Mouse (Mus musculus) stomach, postnatal 0 days (tissue): Measurements from ENCODE around the gene Bicral. TPM values are rescaled to one million over a fixed set of nuclear protein-coding genes. Genes with fewer than 3 reads are reported as not detected.
A peak's percentile ranks its signal among the peaks of the same experiment; 100 is the strongest.

Source experiments
- ATAC-seq: fragments of 200-750 bp; cut with Nextera tagmentation; 2 replicates; pipeline ENCODE4 v1.8.0; 2017; ENCODE audit not compliant: low FRiP score, low TSS enrichment
- DNase-seq: peaks from one replicate; pipeline ENCODE4 v3.0.0-alpha.2; 2016; ENCODE audit warnings: low spot score
- H3K27ac ChIP-seq: fragments of 300-500 bp; sonication (generic); replicated peaks from 2 replicates; pipeline ENCODE4 v1.5.1; 2014; ENCODE audit warnings: mild to moderate bottlenecking, control low read depth
- H3K27me3 ChIP-seq: fragments of 300-500 bp; sonication (generic); 2 replicates; pipeline ENCODE4 v1.6.1; 2014; ENCODE audit warnings: low read length; ENCODE audit not compliant: control insufficient read depth, insufficient read depth
- H3K36me3 ChIP-seq: fragments of 300-500 bp; sonication (generic); 2 replicates; pipeline ENCODE4 v1.6.1; 2014; ENCODE audit warnings: low read length, mixed read lengths; ENCODE audit not compliant: control insufficient read depth, insufficient read depth
- H3K4me1 ChIP-seq: fragments of 300-500 bp; sonication (generic); replicated peaks from 2 replicates; pipeline ENCODE4 v1.6.1; 2014; ENCODE audit warnings: antibody characterized with exemption; ENCODE audit not compliant: control insufficient read depth, insufficient read depth
- H3K4me2 ChIP-seq: fragments of 300-500 bp; sonication (generic); replicated peaks from 2 replicates; pipeline ENCODE4 v1.6.1; 2014; ENCODE audit warnings: low read depth, mild to moderate bottlenecking, control low read depth, moderate library complexity
- H3K4me3 ChIP-seq: fragments of 300-500 bp; sonication (generic); 2 replicates; pipeline ENCODE4 v1.5.1; 2014; ENCODE audit warnings: low read depth, low read length, control low read depth
- H3K9ac ChIP-seq: fragments of 300-500 bp; sonication (generic); 2 replicates; pipeline ENCODE4 v1.6.1; 2014; ENCODE audit warnings: mild to moderate bottlenecking, low read length, control low read depth, mixed read lengths
- H3K9me3 ChIP-seq: fragments of 300-500 bp; sonication (generic); 2 replicates; pipeline ENCODE4 v1.6.1; 2016; ENCODE audit warnings: low read length; ENCODE audit not compliant: control insufficient read depth
- CTCF ChIP-seq: IDR thresholded peaks from 2 replicates; pipeline ENCODE4 v1.5.1; 2016; ENCODE audit warnings: antibody characterized with exemption, low read depth, mild to moderate bottlenecking, moderate library complexity
- EP300 ChIP-seq: optimal IDR thresholded peaks from 2 replicates; pipeline ENCODE3; 2016; ENCODE audit warnings: antibody characterized with exemption
- WGBS: fragments of 180-500 bp; shearing (Covaris S2); extraction: QIAGEN DNeasy Blood & Tissue Kit; methylation state at CpG from one replicate; pipeline ENCODE4 v1.1.7; 2014; 5-methylcytosine and 5-hydroxymethylcytosine counted together
- polyA plus RNA-seq: library from polyadenylated mRNA; unstranded; fragments of >200 nt; fragmentation: Nextera tagmentation; extraction: Ambion mirVana; gene quantifications from 2 replicates; pipeline ENCODE4 v1.2.1, GENCODE M21; 2015

Gene Bicral
- 2.3 and 2.8 TPM in 2 replicates for polyA plus RNA-seq

DNA sequence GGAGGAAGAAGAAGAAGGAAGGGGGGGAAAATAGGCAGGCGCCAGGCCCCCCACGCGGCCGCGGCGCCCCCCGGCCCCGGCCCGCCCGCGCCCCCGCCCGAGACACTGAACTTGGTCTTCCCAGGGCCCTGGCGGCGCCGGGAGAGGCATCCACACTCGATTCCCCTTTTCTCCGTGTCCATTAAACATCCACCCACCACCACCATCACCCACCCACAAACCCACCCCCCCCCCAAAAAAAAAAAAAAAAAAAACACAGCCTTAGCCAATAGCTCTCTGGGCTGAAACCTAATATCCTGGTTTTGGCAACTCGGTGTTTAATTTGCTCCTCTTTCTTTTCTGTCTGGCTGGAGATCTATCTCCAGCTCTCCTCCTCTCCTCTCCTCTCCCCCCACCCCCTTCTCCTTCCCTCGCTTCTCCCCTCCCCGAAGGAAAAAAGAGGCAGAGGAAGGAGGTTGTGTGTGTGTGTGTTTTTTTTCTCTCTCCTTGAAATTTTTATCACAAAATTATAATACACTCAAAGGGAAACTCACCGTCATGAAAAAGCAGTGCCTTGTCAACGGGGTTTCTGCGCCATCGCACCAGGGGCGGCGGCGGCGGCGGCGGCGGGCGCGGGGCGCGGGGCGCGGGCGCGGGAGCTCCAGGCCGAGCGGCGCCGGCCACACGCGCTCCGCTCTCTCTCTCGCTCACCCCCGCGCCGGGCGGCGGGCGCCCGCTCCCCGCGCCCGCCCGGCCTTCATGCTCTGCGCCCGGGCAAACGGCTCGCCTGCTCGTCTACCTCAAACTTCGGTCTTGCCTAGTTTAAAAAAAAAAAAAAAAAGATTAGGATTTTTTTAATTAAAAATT lies at the start of gene Bicral:
TSS of gene Bicral (minus strand) at position 580 of the 846 bp plus-strand sequence.
- H3K4me1 ChIP-seq = no peaks in the 10 kb centered on the region; the same call in none of the 2 replicates
- peak within 1 kb of the TSS; percentile 99 for H3K4me3 ChIP-seq
- DNase-seq = peak; percentile 83
- H3K27ac ChIP-seq = peak within 1 kb of the TSS; percentile 100
- WGBS = under 1% methylated on average over 38 of the region's 65 CpGs
- no peaks in the 10 kb centered on the region for H3K9me3 ChIP-seq
- peak within 1 kb of the TSS; percentile 62 for H3K4me2 ChIP-seq
- no peaks in the 10 kb centered on the region for H3K27me3 ChIP-seq
- peak; percentile 38 for ATAC-seq
- no peak for TF ChIP-seq EP300
- H3K36me3 ChIP-seq = no peaks in the 10 kb centered on the region
- peak within 1 kb of the TSS; percentile 100 for H3K9ac ChIP-seq

GRCm38 (mm10) chr17:46903876-46904490 lies 45.7 kb upstream of the Bicral start:
- H3K27ac ChIP-seq = no peak overlapping the region
- no peak overlapping the region for H3K4me2 ChIP-seq
- no peak overlapping the region for H3K4me3 ChIP-seq
- ATAC-seq = peak; percentile 88
- no peak overlapping the region for H3K9ac ChIP-seq
- peak; percentile 85 for DNase-seq
- H3K9me3 ChIP-seq = no peaks in the 10 kb centered on the region
- H3K4me1 ChIP-seq = no peaks in the 10 kb centered on the region
- 22% methylated on average over 19 of the region's 19 CpGs for WGBS
- no peaks in the 10 kb centered on the region for H3K27me3 ChIP-seq
- H3K36me3 ChIP-seq = no peaks in the 10 kb centered on the region
- no peak for TF ChIP-seq EP300
- peak; percentile 96 for TF ChIP-seq CTCF

GRCm38 (mm10) chr17:46900941-46901340 lies 42.7 kb upstream of the Bicral start:
- H3K27me3 ChIP-seq = no peaks in the 10 kb centered on the region
- no peak overlapping the region for H3K9ac ChIP-seq
- ATAC-seq = no peak
- no peak for TF ChIP-seq EP300
- no peak for TF ChIP-seq CTCF
- no peaks in the 10 kb centered on the region for H3K36me3 ChIP-seq
- no peak overlapping the region for H3K27ac ChIP-seq
- no peak overlapping the region for H3K4me3 ChIP-seq
- DNase-seq = no peak
- 72% methylated on average over 2 of the region's 2 CpGs for WGBS
- no peaks in the 10 kb centered on the region for H3K9me3 ChIP-seq
- H3K4me2 ChIP-seq = no peak overlapping the region
- 0 out of 2 replicates have a peak, but pooled peaks cover 2% of the 10 kb centered on the region for H3K4me1 ChIP-seq

GRCm38 (mm10) chr17:46897221-46897950 lies 39.1 kb upstream of the Bicral start:
- H3K4me3 ChIP-seq = no peak overlapping the region
- no peaks in the 10 kb centered on the region for H3K27me3 ChIP-seq
- TF ChIP-seq EP300 (no peak), CTCF (no peak)
- H3K36me3 ChIP-seq = no peaks in the 10 kb centered on the region
- H3K4me1 ChIP-seq = peaks cover 5% of the 10 kb centered on the region; the same call in 1 of the 2 replicates
- WGBS = 28% methylated on average over 13 of the region's 13 CpGs
- ATAC-seq (peak; percentile 65; the same call in 1 of the 2 replicates), DNase-seq (no peak)
- H3K9ac ChIP-seq = no peak overlapping the region
- 0 out of 2 replicates have a peak overlapping the region, but pooled peaks have one; percentile 53 for H3K27ac ChIP-seq
- no peak overlapping the region for H3K4me2 ChIP-seq
- H3K9me3 ChIP-seq = no peaks in the 10 kb centered on the region

DNA sequence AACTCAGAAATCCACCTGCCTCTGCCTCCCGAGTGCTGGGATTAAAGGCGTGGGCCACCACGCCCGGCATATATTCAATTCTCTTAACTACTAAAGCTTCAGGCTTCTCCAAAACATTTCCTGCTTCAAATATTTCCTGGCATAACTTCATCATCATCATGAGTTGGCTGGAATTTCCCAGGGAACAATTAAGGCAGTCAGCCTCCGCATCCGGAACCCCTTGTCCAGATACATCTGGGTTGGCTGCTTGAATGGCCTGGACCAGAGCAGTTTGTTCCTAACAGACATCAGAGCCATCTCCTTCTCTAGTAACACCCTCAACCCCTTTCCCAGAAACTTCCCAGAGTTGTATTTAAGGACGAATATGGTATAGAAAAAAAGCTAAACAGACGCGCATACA lies 37.1 kb upstream of the Bicral start:
- no peaks in the 10 kb centered on the region for H3K36me3 ChIP-seq
- TF ChIP-seq CTCF = no peak
- TF ChIP-seq EP300 = no peak
- no peak overlapping the region for H3K4me3 ChIP-seq
- no peaks in the 10 kb centered on the region for H3K9me3 ChIP-seq
- no peaks in the 10 kb centered on the region for H3K27me3 ChIP-seq
- DNase-seq (no peak), ATAC-seq (no peak)
- WGBS = 81% methylated on average over 9 of the region's 9 CpGs
- no peak overlapping the region for H3K9ac ChIP-seq
- no peak overlapping the region for H3K4me2 ChIP-seq
- no peak overlapping the region for H3K27ac ChIP-seq
- H3K4me1 ChIP-seq = peaks cover 14% of the 10 kb centered on the region
